Mouse (Mus musculus): Measurements from ENCODE around the gene Zfp599.

Gene Zfp599

GRCm38 (mm10) chr9:22224066-22224465, 35.6 kb downstream of the Zfp599 start:
- DNase-seq (ENCODE audit: low read depth) = no peak

- DNase-seq (ENCODE audit: low read depth) = no peak
Observed at GRCm38 (mm10) chr9:22217858-22218493, 41.7 kb downstream of the Zfp599 start.

- DNase-seq (ENCODE audit: low read depth) = no peak
Observed at GRCm38 (mm10) chr9:22216705-22217104, 43.0 kb downstream of the Zfp599 start.

GRCm38 (mm10) chr9:22214549-22214948, 45.1 kb downstream of the Zfp599 start:
- DNase-seq (ENCODE audit: low read depth) = no peak

- no peak for DNase-seq (ENCODE audit: low read depth)
Observed at GRCm38 (mm10) chr9:22213785-22214194, 45.9 kb downstream of the Zfp599 start.
